Mouse (Mus musculus) liver, embryonic 14.5 days (tissue): Measurements from ENCODE around the gene Pappa.

Experiments used
- CTCF ChIP-seq: IDR thresholded peaks from 2 replicates; pipeline ENCODE4 v1.5.1; 2016; ENCODE audit warnings: antibody characterized with exemption, low read depth, control low read depth
- EP300 ChIP-seq: IDR thresholded peaks from 2 replicates; pipeline ENCODE4 v1.6.1; 2016; ENCODE audit warnings: antibody characterized with exemption, low read depth

- TF ChIP-seq CTCF (no peak), EP300 (no peak)
Measured at GRCm38 (mm10) chr4:65159481-65159880, 35.5 kb downstream of the Pappa start.
